Mouse (Mus musculus) layer of hippocampus, adult 11-12 months (tissue): ENCODE measurements at regions not wholly inside any gene's neighbourhood (a gene's known extent, or its start where the extent isn't known, plus 50 kb on each side); places are given as distances from the start of the nearest gene placed in this dataset.
A peak's percentile ranks its signal among the peaks of the same experiment; 100 is the strongest.
"Not testable (repeated sequence)": the region's sequence is repeated elsewhere in the genome, so short reads cannot be mapped to it uniquely, and the experiment has no call there.

Source experiments
- DNase-seq: peaks from one replicate; pipeline ENCODE4 v3.0.0; 2022; ENCODE audit warnings: low spot score

DNA sequence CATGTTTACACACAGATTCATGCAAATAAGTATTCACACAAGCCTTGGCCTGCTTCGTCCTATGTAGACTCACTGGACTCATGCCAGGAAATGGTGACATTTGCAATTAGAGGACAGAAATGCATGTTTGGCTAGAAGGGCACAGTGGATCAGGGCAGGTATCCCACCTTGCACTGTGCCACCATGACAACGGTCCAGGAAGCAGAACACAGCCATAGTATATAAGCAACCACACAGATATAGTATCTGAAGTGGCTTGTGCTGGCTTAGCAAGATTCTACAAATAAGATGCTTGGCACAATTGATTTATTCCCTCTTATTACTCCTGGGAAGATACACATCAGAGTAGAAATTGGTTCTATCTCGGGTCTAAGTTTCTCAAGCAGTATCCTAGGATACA is 218.0 kb downstream of the Unc5cl start:
- DNase-seq: no peak

DNA sequence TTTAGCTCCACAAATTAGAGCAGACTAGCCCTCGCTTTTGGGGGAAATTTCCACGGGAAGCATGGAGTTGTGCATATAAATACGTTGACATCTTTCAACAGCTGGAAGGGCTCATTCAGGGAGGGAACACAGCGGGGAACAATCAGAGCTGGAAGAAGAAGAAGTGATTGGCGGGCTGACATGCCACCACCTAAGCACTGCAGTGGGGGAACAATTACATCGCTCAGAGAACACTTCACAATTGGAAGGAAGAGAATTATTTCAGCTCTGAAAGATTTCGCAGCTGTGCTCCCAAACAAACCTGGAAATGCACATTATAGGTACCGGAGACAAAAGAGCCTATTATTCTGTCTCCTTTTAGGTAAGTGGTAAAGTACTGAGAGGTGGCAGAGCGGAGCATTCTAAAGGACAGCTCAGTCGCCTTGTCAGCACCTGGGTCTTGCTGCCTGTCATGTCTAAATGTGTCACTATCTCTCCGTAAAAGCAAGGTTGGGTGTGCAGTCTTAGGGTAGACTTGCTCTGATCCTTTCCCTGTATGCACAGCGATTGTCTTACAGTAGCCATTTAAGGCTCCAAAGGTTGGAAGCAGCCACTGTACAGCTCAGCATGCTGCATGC is 223.6 kb downstream of the Unc5cl start:
- DNase-seq: no peak

DNA sequence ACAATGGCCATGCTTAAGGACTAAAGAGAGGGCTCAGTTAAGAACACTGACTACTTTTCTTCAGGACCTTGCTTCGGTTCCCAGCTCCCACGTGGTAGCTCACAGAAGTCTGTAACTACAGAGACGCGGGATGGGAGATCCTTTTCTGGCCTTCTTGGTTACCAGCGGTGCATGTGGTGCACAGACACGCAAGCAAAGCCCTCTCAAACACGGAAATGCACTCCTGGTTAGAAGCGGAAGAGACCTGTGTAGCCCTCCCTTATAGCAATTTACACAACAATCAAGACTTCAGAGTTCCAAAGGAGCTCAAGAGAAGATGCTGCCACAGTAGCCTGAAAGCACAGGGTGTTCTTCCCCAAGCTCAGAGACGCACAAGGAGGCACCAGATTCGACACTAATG is 225.6 kb downstream of the Unc5cl start:
- no peak for DNase-seq

DNA sequence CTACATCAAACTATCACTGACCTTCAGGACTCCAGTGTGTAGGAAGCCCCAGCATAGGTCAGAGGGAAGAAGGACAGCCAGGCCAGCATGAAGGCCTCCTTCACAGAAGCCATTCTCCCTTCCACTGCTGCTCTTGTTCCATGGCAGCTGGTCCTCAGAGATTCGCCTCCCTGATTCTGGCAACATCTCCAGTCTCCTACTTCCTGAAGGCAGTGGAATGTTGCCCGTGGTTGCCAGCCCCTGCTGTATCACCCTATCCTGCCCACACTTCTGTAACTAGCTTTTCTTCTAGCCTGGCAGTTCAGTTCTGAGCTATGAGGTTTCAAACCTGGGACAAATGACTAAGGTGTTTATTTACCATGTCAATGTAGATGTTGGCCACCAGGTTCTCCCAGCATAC is 234.2 kb downstream of the Unc5cl start:
- peak; percentile 26 for DNase-seq

DNA sequence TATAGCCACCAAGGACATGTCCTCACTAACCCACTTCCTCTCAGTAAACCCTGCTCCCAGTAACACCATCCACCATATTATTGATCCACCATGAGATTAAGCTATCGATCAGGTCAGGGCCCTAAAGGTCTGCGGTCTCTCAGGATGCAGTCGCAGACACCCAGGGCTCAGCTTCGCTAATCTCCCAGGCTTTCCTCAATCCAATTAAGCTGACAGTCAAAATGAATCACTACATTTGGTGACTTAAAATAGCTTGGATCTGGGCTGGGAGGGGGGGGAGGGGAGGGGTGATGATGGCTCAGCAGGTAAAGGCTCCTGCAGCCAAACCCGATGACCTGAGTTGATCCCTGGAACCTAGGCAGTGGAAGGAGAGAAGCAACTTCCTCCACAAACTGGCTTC is 233.7 kb upstream of the Lrfn2 start:
- no peak for DNase-seq

DNA sequence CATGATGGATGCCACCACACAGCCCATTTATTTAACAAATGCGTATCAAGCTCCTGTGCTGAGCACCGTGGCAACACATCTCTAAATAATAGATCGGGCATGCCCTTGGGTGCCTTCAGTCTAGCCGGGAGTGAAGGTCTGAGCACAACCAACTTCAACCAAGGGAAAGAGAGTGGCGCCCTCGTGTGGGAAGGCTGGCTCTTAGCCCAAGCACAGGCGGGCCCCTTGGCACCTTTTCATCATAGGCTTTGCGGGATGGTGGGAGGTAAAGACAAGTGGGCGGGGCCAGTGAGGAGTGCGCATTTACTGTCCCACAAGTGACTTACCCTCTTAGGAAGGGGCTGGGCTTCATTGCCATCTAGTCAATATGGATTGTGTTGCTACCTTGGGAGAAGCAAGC is 231.6 kb upstream of the Lrfn2 start:
- DNase-seq: no peak

DNA sequence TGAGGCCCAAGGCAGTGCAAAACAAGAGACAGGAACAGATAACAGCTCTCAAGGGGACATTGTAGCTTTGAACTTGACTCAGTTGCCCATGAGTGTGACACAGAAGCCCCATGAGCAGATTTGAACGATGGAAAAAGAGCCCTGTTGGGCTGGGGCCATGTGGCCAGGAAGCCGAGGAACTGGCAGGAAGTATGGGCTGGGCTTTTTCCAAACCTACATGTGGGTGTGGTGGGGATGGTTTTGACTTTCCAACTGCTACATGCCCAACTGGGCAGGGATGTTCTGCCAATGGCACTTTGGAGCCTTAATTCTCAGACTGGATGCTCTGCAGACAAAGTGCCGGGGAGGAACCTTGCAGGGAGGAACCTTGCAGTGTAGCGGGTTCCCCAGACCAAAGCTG is 211.7 kb upstream of the Lrfn2 start:
- DNase-seq: no peak

DNA sequence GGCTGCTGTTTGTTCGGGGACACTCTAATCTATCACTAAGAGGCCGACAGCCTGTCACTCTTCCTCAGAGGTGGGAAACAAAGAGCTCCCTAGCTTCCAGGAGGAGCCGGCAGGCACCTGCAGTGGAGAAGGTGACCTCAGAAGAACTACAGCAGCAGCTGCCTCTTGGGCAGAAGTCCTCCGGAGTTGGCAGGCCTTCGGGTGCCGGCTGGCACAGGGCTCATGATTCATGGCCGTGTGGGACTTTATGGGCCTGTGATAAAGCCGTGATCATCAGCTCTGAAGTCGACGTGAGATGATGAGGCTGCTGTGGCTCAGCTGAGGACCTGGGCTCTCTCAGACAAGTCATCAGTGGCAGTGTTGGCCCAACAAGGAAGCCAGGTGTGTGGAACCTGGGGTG is 208.9 kb upstream of the Lrfn2 start:
- no peak for DNase-seq

DNA sequence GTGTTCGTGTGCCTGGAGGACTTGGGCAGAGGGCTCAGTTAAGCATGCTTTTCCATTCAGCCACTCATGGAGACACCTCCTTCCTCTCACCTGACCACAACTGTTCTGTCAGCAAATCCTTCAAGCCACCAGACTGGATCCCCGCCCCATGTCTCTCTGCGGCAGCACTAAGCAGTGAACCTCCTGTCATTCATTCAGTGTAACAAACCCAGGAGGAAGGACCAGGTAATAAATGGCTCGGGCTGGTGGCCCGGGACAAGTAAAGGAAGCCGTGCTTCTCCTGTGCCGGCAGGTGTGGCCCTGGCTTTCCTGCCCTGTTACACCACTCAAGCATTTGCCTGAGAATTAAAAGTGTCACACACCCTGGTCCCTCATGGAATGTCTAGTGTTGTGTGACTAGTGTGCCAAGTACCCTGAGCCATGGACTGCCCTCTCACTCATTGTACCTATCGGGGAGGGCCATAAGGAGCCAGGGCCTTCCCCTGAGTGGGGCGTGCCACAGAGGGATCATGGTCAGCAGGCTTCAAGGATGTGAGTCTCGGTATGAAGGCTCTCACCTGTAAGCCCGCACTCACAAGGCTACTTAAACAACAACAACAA is 207.6 kb upstream of the Lrfn2 start:
- no peak for DNase-seq

DNA sequence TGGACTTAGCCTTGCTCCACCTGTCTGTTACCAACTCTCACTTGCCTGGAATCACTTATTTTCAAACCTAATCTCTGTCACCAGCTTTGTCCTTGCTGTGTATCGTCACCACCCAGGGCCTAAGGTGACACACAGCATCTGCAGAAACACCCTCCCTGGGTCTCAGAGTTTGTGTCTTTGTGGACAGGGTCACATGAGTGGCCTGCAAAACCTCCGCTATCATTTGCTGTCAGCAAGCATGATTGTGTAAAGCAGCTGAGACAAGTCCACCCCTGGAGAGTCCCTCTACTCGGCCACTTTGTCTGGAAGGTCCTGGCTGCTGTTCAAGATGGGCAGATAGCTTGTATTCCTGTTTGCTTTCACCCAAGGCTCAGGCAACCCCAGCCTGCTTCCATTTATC is 205.7 kb upstream of the Lrfn2 start:
- no peak for DNase-seq

DNA sequence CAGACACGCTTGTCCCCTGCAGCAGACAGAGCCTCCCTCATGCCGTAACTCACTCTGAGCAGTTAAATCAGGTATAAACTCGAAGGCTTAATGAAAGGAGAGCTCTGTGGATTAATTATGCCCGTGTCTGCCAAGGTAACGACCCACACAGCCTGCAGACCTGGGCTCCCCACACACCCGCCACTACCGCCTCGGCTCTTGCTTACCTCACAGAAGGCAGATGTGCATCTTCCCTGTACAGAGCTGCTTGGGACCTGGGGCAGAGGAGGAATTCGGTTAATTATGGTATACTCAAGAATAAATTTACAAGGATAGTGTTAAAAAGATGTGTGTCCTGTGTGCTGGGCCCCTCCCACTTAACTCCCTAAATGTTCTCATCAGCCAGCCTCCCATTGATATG is 198.4 kb upstream of the Lrfn2 start:
- no peak for DNase-seq

DNA sequence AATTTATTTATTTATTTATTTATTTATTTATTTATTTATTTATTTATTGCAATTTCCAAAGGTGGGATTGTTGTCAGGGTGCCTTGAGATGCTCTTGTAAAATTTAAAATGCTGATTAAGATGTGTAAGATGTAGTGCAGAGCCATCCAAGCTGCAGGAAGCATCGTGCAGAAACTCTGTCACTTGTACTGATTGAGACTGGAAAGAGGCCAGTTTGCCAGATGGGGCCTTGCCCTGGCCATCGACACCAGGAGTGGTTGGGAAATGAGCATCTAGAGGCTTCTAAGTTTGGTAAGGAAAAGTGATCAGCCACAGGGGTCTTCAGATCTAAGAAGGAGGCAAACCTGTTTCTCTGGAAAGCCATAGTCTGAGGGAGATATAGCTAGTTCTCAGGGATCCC is 195.0 kb upstream of the Lrfn2 start:
- DNase-seq: not testable (repeated sequence)

DNA sequence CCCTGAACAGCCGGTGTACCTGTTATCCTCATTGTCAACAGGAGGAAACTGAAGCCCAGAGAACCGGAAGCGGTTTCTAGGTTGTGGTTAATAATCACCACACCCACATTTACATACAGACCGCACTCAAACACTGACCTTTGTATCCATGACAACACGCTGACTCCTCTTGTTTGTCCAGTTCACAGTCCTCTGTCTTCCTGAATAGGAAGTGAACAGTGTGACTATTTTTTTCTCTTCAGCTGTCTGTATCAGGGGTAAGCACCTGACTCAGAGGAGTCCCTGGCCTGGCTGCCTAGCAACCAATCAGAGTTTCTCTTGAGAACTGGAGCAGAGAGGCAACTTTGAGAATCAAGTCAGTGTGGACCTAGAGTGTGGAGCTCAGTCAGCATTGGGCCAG is 193.5 kb upstream of the Lrfn2 start:
- no peak for DNase-seq

DNA sequence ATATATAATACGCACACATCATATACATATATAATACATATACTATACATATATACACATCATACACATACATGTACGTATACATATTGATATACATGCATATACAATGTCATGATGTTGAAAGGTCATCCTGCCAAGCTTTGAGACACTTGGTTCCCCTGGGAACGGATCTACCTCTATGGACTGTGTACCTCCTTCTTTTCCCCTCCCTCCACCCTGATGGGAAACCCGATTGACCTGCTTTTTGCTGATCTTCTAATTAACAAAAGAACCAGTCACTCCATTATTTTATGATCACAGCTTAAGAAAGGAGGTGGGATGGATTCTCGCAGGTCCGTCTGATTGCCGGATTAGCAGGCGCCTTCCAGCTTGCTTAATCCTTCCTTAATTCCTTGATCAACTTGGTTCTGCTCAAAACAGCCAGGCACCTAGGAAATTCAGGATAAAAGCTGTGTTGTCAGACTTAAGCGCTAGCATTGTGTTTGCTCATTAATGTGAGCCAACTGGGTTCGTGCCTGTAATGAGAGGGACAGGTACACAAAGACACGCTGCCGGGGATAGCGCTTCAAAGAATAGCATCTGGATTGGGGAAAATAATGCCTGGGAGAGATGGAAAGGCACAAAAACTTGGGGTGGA is 189.3 kb upstream of the Lrfn2 start:
- DNase-seq: no peak

DNA sequence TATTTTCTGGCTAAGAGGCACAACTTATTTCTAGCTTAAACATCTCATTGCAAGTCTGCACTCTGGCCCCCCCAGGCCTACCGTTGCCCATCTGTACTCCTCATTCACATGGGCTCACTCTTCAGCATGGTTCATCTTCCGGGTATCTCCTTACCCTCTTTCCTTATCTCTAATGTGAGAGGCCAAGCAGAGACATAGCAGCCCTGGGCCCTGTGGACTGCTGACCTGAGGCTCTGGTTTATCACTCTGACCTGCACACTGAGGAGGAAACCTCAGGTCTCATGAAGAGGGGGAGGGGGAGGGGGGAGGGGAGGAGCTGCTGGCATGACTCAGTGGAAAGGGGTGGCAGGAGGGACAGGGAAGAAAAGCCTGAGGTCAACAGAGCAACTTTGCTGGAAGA is 162.1 kb upstream of the Lrfn2 start:
- no peak for DNase-seq

DNA sequence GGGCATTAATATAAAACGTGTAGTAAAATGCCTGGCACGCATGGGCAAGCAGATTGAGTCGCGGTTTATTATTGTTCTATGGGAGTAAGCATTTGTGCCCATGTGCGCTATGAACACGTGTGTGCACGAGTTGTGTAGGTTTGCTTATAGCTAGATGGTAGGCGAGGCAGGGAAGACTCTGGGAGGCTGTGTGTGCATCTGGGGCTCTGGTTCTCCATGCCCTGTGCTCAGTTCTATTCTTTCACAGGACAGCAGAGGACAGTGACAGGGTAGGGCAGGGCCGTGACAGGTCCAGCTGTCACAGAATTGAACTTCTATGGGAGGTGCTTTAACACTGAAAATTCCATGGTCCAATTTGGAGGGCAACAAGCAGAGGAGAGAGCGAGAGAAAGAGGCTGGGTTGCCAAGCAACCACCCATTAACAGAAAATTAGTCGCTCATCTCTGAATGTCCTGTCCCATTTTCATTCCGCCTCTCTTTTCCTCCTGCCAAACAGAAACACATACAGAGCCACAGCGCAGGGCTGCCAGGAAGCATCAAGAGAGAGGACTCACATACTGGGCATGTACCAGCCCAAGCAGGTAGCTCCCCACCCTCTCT is 160.4 kb upstream of the Lrfn2 start:
- peak; percentile 67 for DNase-seq

DNA sequence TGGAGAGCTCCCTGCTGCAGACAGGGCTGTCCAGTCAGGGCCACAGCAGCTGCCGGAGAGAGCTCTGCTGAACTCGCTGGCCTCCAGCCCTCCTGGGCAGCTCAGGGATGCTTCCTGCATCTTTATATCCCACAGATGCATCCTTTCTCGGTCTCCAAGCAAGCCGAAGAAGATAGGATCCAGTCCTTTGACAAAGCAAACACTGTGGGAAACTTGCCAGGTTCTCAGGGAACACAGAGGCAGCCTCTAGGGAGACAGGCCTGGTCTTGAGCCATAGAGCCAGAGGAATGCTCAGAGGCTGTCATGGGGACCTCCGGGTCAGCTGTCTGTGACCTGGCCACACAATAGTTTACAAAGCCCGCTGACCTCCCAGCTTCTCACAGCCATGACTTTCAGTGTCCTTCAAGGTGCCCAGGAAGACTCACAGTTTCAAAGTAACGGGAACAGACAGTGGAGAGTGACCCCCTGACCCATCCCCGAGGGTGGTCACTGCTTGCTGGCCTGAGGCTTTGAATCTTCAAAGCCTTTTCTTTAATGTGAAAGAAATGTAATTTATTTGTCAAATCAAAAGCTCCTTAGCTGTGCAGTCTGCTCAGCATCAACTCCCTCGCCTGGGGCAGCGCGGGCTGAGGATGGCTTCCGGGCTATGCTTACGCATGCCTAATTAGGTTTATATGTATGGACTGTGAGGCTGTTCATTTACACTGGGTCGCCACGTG is 157.8 kb upstream of the Lrfn2 start:
- peak; percentile 20 for DNase-seq

DNA sequence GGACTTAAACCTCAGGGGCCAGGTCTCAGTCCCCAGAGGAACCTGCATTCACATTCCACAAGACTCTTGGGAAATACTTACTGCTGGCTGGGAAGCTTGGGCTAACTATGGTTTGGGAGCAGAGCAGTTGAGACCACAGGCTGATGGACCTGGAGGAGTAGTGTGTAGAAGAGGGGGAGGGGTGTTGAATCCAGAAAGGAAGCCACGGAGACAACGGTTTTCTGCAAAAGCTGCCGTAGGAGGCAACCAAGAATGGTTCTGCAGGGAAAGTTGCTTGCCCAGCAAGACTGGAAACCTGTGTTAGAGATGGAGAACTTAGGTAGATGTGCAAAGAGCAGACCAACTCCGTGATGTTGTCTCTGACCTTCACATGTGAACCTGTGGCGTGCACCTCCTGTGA is 156.7 kb upstream of the Lrfn2 start:
- DNase-seq: no peak

DNA sequence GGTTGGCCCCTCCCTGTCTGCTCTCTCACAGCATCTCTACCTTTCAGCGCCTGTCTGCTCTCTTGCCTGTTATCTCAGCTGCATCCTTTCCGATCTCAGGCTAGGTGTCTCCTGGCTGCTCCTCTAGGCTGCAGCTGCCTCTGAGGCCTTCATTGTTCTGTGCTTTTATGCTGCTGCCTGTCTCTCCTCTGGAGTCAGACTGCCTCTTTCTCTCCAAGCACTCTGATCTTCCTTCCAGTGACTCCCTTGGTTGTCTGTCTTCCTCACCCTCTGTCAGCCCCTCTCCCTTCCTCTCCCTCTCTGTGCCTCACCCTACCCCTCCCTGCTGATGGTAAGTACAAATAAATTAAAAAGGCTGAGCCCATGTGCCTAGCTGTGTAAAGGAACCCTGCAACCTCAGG is 155.7 kb upstream of the Lrfn2 start:
- no peak for DNase-seq

DNA sequence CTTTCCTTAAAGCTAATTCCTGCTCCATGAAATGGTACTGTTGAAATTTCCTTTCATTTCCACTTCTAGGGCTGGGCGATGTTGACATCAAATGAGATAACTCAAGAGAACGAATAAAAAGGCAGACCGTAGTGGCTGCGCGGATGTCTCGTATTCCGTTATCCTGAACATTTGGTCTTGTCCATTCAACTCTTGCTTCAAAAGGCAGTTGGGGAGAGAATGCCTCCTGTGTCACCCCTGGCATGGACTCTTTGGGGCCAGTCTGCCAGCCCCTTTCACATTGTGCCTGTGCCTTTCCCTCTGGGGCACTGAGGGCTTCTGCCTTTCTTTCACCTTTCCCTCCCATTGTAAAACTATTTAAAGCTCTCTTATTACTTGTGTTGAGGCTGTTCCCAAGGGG is 152.0 kb upstream of the Lrfn2 start:
- DNase-seq: no peak

DNA sequence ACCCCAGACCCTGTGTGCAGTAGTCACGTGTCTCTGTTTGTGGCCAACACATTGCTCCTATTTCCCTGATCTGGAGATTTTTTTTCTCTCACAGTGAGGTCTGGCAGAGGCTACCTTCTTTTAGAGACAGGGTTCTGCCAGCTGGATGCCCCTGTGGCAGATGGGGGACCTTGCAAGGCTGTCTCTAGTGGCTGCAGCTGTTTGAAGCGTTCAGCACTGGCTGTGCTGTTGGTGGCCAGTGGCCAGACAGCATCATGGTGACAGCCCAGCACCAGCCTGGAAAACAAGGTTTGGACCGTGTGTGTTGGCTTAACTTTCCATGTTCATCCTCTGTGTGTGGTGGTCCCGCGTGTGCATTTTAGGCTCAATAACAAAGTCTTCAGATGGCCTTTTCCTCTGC is 147.8 kb upstream of the Lrfn2 start:
- no peak for DNase-seq

DNA sequence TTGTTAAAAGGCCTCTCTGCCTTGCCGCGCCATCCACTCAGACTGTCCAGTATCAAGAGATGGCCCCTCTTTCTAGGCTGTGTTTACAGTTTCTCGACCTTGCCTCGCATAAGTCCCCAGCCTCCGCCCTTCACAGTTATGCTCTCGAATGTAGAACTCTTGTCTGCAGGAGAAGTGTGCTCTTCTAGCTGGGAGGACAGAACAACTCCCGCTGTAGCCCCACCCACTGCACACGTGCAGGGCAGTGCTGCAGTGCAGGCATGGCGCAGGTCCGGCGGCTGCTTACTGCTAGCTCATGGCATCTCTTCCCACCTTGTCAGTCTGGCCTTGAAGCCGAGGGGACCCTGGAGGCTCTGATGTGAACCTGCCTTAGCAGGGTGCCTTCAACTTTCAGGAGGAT is 145.7 kb upstream of the Lrfn2 start:
- no peak for DNase-seq

DNA sequence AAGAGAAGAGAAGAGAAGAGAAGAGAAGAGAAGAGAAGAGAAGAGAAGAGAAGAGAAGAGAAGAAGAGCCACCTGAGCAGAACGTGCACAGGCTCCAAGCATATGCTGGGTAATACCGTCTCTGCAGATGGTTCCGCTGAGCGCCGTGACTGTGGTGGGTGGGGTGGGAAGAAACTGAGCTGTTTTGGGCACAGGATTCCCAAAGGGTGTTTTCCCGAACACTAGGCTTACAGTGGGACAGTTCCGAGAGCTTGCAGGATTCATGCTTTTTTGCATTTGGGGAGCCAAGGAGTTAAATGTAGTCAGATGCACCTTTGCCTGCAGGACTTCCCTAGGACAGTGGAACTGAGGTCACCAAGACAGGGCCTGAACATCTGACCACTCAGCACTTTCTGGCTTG is 142.3 kb upstream of the Lrfn2 start:
- no peak for DNase-seq
